ENCODE assay signal across 15 mouse cellular contexts in the genomic region with DNA sequence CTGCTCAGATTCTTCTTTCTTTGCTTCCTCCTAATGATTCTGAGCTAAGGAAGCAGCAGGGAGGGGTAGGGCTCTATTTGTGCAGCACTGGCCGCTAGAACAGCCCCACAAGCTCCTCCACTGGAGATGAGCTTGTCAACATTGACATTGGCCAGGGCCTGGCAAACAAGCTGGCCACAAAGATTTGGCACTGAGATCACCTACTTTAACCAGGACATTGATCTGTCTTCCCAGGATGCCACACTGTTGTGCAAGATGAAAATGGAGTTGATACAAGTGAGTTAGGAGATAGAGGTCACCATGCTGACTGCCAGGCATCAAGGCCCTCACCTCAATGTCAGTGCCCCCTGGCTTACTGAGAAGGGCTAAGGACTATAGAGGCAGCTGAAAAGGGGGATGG.
"Had no signal": no experiment of that assay in that cellular context is flagged by ENCODE, and none has a peak within 500 bp of the region (broad histone marks: within the 10 kb centered on the region; RNA-seq: fewer than 3 reads in every experiment).

No protein-coding gene starts in this region.

- H3K27ac ChIP-seq: neural tube, embryonic 15.5 days; stomach, embryonic 15.5 days; stomach, postnatal 0 days had no signal

- H3K4me3 ChIP-seq: neural tube, embryonic 15.5 days; stomach, embryonic 15.5 days had no signal

- H3K27me3 ChIP-seq: neural tube, embryonic 15.5 days; stomach, embryonic 15.5 days had no signal

- H3K36me3 ChIP-seq: neural tube, embryonic 15.5 days; stomach, embryonic 15.5 days had no signal

- DNase-seq: retina, postnatal 1 day; right cerebral cortex, adult 18-20 months; right cerebral cortex, postnatal 14 days; right cerebral cortex, postnatal 25 days; right cerebral cortex, postnatal 4 days; spleen, adult 18-20 months; thymus, adult 18-20 months; thymus, adult 2 months; thymus, postnatal 14 days; thymus, postnatal 25 days; thymus, postnatal 36 days; thymus, postnatal 4 days had no signal

- H3K4me2 ChIP-seq: neural tube, embryonic 15.5 days; stomach, embryonic 15.5 days had no signal

- H3K9ac ChIP-seq: neural tube, embryonic 15.5 days; stomach, embryonic 15.5 days had no signal

- H3K9me3 ChIP-seq: neural tube, embryonic 15.5 days; stomach, embryonic 15.5 days had no signal

- H3K4me1 ChIP-seq: neural tube, embryonic 15.5 days; stomach, embryonic 15.5 days had no signal
